Mouse (Mus musculus) myocyte (in vitro differentiated cells): ENCODE measurements around the gene Teddm2.

Experiments
- MAX ChIP-seq: IDR thresholded peaks from one replicate; pipeline ENCODE4 v1.6.1; 2011; ENCODE audit warnings: low read depth, mild to moderate bottlenecking, control low read depth
- MYOG ChIP-seq, 3 experiments: IDR thresholded peaks; one replicate each; pipeline ENCODE4 v1.6.1; 2011; ENCODE audit warnings: control low read depth in 2 of 3, low read depth in 2 of 3, mild to moderate bottlenecking in 2 of 3; ENCODE audit not compliant: insufficient read length in 2 of 3, control insufficient read depth in 1 of 3, insufficient read depth in 1 of 3
- POLR2A ChIP-seq: IDR thresholded peaks from one replicate; pipeline ENCODE4 v1.6.1; 2011; ENCODE audit warnings: low read depth, mild to moderate bottlenecking, control low read depth, moderate library complexity; ENCODE audit not compliant: insufficient read length
- POLR2AphosphoS2 ChIP-seq: IDR thresholded peaks from one replicate; pipeline ENCODE4 v1.6.1; 2011; ENCODE audit warnings: low read depth, control low read depth; ENCODE audit not compliant: insufficient read length

DNA sequence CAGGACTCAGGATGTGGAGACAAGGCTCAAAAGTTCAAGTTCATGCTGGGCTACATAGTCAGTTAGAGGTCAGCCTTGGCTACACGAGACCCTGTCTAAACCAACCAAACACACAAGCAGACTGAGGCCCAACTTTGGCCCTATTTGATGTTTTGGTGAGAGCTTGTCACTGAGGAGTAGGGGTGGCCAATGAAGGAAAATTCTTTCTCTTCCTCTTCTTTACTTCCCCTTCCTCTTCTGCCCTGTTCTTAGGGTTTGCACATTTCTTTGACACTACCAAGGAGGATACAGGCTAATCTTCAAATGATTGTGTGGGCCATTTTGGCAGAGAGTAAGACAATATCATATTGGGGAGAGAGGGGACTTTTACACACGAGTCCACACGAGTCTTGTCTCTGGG lies 13.8 kb upstream of the Teddm2 start:
- TF ChIP-seq POLR2A (no peak), POLR2AphosphoS2 (no peak), MAX (no peak), MYOG (IDR thresholded peaks at IDR 0.05; ENCODE audit: control insufficient read depth in 1 of 3, insufficient read depth in 1 of 3, insufficient read length in 2 of 3, low read depth in 2 of 3) (no peak)
